Mouse (Mus musculus) forebrain, embryonic 11.5 days (tissue): ENCODE results near the gene Sez6l. TPM values are rescaled to one million over a fixed set of nuclear protein-coding genes. Genes with fewer than 3 reads are reported as not detected.

Source experiments
- ATAC-seq: fragments of 200-750 bp; cut with Nextera tagmentation; replicated peaks from 2 replicates; pipeline ENCODE4 v1.8.0; 2017; ENCODE audit warnings: moderate TSS enrichment; ENCODE audit not compliant: low FRiP score
- DNase-seq: peaks from one replicate; pipeline ENCODE4 v3.0.0-alpha.2; 2017; ENCODE audit warnings: low spot score
- H3K27ac ChIP-seq: fragments of 300-500 bp; sonication (generic); 2 replicates; pipeline ENCODE4 v1.5.1; 2014; ENCODE audit warnings: low read depth, low read length
- H3K27me3 ChIP-seq: fragments of 300-500 bp; sonication (generic); 2 replicates; pipeline ENCODE4 v1.6.1; 2014; ENCODE audit warnings: mild to moderate bottlenecking, low read length, mixed read lengths; ENCODE audit not compliant: control insufficient read depth, insufficient read depth
- H3K36me3 ChIP-seq: fragments of 300-500 bp; sonication (generic); 2 replicates; pipeline ENCODE4 v1.6.1; 2014; ENCODE audit warnings: mild to moderate bottlenecking, low read length, moderate library complexity, mixed read lengths; ENCODE audit not compliant: control insufficient read depth, insufficient read depth
- H3K4me1 ChIP-seq: fragments of 300-500 bp; sonication (generic); replicated peaks from 2 replicates; pipeline ENCODE4 v1.6.1; 2014; ENCODE audit warnings: low read length, mixed read lengths; ENCODE audit not compliant: control insufficient read depth, insufficient read depth
- H3K4me2 ChIP-seq: fragments of 300-500 bp; sonication (generic); 2 replicates; pipeline ENCODE4 v1.6.1; 2014; ENCODE audit warnings: low read depth, mild to moderate bottlenecking, low read length, moderate library complexity, mixed read lengths; ENCODE audit not compliant: severe bottlenecking
- H3K4me3 ChIP-seq: fragments of 300-500 bp; sonication (generic); 2 replicates; pipeline ENCODE4 v1.5.1; 2014; ENCODE audit warnings: low read depth, low read length
- H3K9ac ChIP-seq: fragments of 300-500 bp; sonication (generic); 2 replicates; pipeline ENCODE4 v1.6.1; 2014; ENCODE audit warnings: low read length
- H3K9me3 ChIP-seq: fragments of 300-500 bp; sonication (generic); 2 replicates; pipeline ENCODE4 v1.6.1; 2016; ENCODE audit warnings: low read length, mixed read lengths; ENCODE audit not compliant: control insufficient read depth
- WGBS: fragments of 180-500 bp; shearing (Covaris S2); extraction: QIAGEN DNeasy Blood & Tissue Kit; methylation state at CpG from one replicate; pipeline ENCODE4 v1.1.7; 2014; 5-methylcytosine and 5-hydroxymethylcytosine counted together
- polyA plus RNA-seq: library from polyadenylated mRNA; unstranded; fragments of >200 nt; fragmentation: Nextera tagmentation; extraction: Ambion mirVana; gene quantifications from 2 replicates; pipeline ENCODE4 v1.2.1, GENCODE M21; 2014

Sez6l gene
- polyA plus RNA-seq, 1 experiment from 2014 or later = 4.8 TPM

DNA sequence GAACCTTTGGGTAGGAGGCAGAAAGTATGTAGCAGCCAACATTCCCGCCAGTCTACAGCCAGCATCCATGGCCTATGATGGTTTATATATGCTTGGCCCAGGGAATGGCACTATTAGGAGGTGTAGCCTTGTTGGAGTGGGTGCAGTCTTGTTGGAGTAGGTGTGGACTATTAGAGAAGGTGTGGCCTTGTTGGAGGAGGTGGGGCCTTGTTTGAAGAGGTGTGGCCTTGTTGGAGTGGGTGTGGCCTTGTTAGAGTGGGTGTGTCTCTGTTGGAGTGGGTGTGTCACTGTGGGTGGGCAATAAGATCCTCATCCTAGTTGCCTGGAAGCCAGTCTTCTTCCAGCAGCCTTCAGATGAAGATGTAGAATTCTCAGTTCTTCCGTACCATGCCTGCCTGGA lies 53.2 kb downstream of the Sez6l start:
- no peak overlapping the region for H3K4me2 ChIP-seq
- no peaks in the 10 kb centered on the region for H3K36me3 ChIP-seq
- H3K27ac ChIP-seq = no peak overlapping the region
- no peaks in the 10 kb centered on the region for H3K9me3 ChIP-seq
- H3K4me1 ChIP-seq = peaks cover 23% of the 10 kb centered on the region
- ATAC-seq (no peak), DNase-seq (no peak)
- 92% methylated on average over 2 of the region's 2 CpGs for WGBS
- H3K9ac ChIP-seq = no peak overlapping the region
- H3K4me3 ChIP-seq = no peak overlapping the region
- no peaks in the 10 kb centered on the region for H3K27me3 ChIP-seq

DNA sequence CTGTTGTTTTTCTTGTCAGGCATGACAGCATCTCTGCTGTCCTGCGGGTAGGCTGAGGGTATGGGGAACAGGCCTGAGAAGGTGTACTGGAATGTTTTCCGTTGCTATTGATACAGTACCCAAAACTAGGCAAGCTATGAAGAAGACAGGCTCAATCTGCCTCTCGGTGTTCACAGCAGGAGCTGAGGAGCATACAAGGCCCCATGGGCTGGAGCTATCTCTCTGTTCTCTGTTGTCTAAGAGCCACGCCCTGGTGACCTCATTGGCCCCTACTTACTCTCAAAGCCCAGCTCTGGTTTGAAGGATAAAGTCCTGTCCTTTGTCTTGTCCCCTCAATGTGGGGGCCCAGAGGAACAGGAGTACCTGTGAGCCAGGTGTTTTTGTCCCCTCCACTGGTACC lies 53.7 kb downstream of the Sez6l start:
- ATAC-seq (no peak), DNase-seq (no peak)
- 89% methylated on average over 4 of the region's 4 CpGs for WGBS
- Histone ChIP-seq H3K9ac (no peak overlapping the region), H3K4me1 (peaks cover 25% of the 10 kb centered on the region), H3K27me3 (no peaks in the 10 kb centered on the region), H3K36me3 (no peaks in the 10 kb centered on the region), H3K4me3 (no peak overlapping the region), H3K4me2 (no peak overlapping the region), H3K27ac (no peak overlapping the region), H3K9me3 (no peaks in the 10 kb centered on the region)

DNA sequence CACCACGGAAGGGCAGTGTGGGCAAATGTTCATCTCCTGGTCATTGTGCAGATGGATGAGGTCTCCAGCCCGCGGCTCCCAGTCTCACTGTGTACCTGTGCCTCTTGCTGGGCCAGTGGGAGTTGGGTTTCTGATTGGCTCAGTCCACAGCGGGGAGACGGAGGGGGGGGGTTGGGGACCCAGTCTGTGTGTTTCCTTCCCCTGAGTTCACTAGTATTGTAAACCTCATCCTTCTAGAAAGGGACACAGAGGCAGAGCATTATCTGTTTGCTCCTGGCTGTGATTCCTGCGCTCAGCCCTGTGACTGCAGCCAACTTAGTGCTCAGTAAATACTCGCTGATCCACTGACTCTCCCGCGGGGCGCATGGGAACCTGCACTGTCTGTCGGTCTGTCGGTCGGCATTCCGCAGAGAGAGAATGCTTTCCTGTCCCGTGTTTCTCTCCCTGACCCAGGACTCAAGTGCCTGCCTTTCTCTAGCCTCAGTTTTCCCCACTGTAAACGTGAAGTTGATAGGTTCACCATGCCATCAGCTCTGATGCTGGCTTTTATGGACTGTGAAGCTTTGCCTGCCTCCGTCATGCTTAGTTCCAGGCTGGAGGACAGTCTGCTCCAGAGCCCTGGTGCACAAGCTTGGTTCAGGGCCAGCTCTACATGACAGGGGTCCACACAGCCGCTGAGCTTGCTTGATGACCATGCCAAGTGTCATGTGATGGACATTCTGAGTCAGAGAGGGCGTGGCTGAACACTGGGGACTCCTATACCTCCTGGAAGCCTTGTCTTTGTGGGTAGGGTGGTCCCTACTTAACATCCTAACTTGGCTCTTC lies 55.1 kb downstream of the Sez6l start:
- H3K4me2 ChIP-seq = no peak overlapping the region; the same call in 1 of the 2 replicates

DNA sequence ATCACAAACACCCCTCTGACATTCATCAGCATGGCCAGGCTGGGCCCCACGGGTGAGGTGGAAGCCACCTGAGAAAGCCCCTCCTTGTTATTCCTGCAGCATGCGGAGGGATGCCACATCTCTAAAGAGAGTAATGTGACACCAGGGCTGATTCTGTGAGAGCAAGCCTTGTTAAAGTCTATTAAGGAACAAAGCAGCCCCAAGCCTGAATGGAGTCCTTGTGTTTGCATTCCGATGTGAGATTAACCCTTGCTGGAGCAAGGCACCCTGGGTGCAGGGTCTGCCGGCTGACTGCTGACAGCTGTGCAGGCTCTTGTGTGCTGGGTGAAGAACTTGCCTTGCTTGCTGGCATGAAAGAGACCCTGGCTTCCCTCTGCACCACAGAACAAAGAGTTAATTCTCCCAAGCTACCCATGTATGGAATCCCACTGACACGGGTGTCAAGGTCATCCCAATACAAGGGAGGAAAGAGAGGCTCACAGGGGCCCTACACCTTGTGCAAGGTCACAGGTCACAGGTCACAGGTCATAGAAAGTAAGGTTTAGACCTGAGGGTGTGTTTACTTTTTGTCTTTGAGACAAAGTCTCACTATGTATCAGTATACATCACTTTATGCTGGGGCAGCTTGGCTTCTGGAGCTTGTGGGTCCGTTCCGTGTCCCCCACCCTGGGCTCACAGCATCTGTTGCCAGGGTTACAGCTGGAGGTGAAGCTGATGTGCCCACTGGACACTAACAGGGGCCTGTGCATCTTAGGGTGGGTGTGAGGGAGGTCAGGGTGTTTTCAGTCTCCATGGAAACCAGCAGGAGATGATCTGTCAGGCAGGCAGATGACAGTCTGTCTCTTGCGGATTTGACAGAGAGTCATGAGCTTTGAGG lies 55.9 kb downstream of the Sez6l start:
- Histone ChIP-seq H3K4me2 (no peak overlapping the region; the same call in 1 of the 2 replicates), H3K4me1 (peaks cover 25% of the 10 kb centered on the region), H3K9me3 (no peaks in the 10 kb centered on the region), H3K36me3 (no peaks in the 10 kb centered on the region), H3K9ac (no peak overlapping the region), H3K27ac (peak overlapping the region; percentile 60; the same call in 1 of the 2 replicates), H3K27me3 (no peaks in the 10 kb centered on the region), H3K4me3 (no peak overlapping the region)
- peak; percentile 85 for ATAC-seq
- 0% methylated on average over 8 of the region's 8 CpGs for WGBS
- DNase-seq = peak; percentile 83

More for the DNA sequence above, 55.1 kb downstream of the Sez6l start:
- ATAC-seq (peak; percentile 22), DNase-seq (peak; percentile 56)
- Histone ChIP-seq H3K27ac (peak overlapping the region; percentile 60; the same call in 1 of the 2 replicates), H3K9ac (no peak overlapping the region), H3K9me3 (no peaks in the 10 kb centered on the region), H3K4me1 (peaks cover 25% of the 10 kb centered on the region), H3K4me3 (no peak overlapping the region), H3K36me3 (no peaks in the 10 kb centered on the region), H3K27me3 (no peaks in the 10 kb centered on the region)
- WGBS = 12% methylated on average over 19 of the region's 19 CpGs

DNA sequence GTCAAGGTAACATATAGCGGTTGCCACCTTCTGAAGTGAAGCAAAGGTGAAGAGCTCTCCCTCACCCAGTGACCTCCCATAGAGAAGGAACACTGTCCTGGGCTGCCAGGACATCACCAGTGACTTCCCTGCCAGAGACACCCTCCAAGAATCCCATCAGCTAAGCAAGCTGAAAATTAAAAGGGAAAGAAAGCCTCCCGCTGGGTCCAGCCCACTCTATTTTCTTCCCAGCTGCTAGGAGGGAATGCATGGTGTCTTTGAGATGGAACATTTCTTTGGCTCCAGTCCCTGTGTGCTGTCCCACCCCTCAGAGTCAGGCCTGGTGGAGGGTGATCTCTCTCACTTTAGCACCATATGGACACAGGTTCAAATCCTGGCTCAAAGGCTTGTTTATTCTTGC lies 58.2 kb downstream of the Sez6l start:
- Histone ChIP-seq H3K9me3 (no peaks in the 10 kb centered on the region), H3K4me1 (peaks cover 25% of the 10 kb centered on the region), H3K9ac (no peak overlapping the region), H3K4me2 (no peak overlapping the region), H3K36me3 (no peaks in the 10 kb centered on the region), H3K4me3 (no peak overlapping the region), H3K27ac (no peak overlapping the region), H3K27me3 (no peaks in the 10 kb centered on the region)
- WGBS = 67% methylated on average over 2 of the region's 2 CpGs
- no peak for ATAC-seq
- DNase-seq = no peak

DNA sequence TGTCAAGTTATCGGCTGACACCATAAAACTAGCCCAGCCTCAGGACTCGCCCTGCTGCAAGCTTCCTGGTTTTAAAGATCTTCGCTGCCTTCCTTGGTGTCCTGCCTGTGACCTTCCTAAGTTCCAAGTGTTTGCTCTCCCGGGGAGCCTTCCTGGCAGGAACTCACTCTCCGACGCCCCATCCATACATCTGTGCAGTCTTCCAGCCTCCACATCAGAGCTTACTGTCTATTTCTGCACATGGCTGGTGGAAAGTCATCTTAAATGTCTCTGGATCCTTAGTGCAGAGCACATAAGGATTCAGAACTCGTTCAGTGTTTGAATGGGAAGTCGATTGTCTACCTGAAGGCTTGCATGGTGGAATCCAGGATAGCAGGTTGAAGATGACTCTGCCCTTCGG lies 59.5 kb downstream of the Sez6l start:
- no peak overlapping the region for H3K27ac ChIP-seq
- no peaks in the 10 kb centered on the region for H3K27me3 ChIP-seq
- no peak for DNase-seq
- no peak overlapping the region for H3K4me3 ChIP-seq
- H3K4me1 ChIP-seq = peaks cover 25% of the 10 kb centered on the region
- no peak overlapping the region for H3K9ac ChIP-seq
- WGBS = 89% methylated on average over 9 of the region's 9 CpGs
- H3K9me3 ChIP-seq = no peaks in the 10 kb centered on the region
- no peak for ATAC-seq
- no peaks in the 10 kb centered on the region for H3K36me3 ChIP-seq
- no peak overlapping the region for H3K4me2 ChIP-seq

DNA sequence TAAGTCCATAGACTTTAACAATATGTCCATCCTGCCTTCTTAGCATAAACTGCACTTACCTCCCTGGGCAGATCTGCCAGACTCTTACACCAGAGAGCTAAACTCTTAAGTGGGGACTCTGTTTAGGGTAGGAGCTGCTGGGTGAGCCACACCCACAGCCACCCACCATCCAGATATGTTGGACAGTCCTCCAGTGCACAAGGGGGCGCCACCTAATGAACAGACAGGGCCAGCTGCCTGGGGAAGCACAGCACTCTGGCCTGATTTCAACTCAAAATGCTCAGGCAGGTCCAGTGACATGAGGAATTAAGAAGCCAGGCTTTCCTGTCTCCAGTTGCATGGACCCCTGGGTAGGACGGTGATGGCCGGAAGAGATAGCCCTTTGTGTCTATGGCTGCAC lies 60.5 kb downstream of the Sez6l start:
- Histone ChIP-seq H3K27ac (no peak overlapping the region), H3K4me1 (peaks cover 20% of the 10 kb centered on the region)
- 98% methylated on average over 3 of the region's 3 CpGs for WGBS

DNA sequence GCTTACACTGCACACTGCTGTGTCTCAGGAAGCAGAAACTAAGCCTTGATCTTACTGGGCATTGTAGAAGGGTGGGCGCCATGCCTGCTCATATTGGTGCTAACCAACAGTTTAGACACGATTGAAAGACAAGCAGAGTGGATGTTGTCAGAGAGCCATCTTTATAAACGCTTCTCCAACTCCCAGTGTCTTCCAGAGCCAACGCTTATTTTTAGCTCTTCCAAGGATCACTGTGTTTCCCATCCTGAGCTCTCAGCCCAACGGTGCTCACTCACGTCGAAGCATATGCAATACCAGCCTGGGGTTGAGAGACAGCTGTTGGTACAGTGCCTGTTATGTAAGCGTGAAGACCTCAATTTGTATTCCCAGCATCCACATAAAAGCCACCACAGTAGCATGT lies 66.6 kb downstream of the Sez6l start:
- DNase-seq (no peak), ATAC-seq (no peak)
- no peaks in the 10 kb centered on the region for H3K27me3 ChIP-seq
- H3K4me2 ChIP-seq = no peak overlapping the region
- peaks cover 5% of the 10 kb centered on the region for H3K9me3 ChIP-seq
- no peaks in the 10 kb centered on the region for H3K36me3 ChIP-seq
- 92% methylated on average over 8 of the region's 8 CpGs for WGBS
- no peak overlapping the region for H3K27ac ChIP-seq
- no peak overlapping the region for H3K9ac ChIP-seq
- no peak overlapping the region for H3K4me3 ChIP-seq
- H3K4me1 ChIP-seq = peaks cover 4% of the 10 kb centered on the region; the same call in 1 of the 2 replicates

More for the DNA sequence above, 60.5 kb downstream of the Sez6l start:
- Histone ChIP-seq H3K4me3 (no peak overlapping the region), H3K36me3 (no peaks in the 10 kb centered on the region), H3K27me3 (no peaks in the 10 kb centered on the region), H3K9me3 (no peaks in the 10 kb centered on the region), H3K4me2 (no peak overlapping the region), H3K9ac (no peak overlapping the region)
- no peak for ATAC-seq
- DNase-seq = no peak
